ENCODE assay signal across 26 mouse cellular contexts in genomic region chr4:141123065-141123464, GRCm38 (mm10). TPM values are rescaled to one million over a fixed set of nuclear protein-coding genes. Genes with fewer than 3 reads are reported as not detected.
DNase-seq lines count a peak whose midpoint lies in the region; ATAC-seq and TF ChIP-seq lines count a peak whose summit lies in the region.
"Had no signal": no experiment of that assay in that cellular context is flagged by ENCODE, and none has a peak within 500 bp of the region (broad histone marks: within the 10 kb centered on the region; RNA-seq: fewer than 3 reads in every experiment).

No protein-coding gene starts in this region.

- no peak for TF ChIP-seq EP300 in lung, postnatal 0 days (IDR thresholded peaks at IDR 0.05)

- H3K27me3 ChIP-seq in hindbrain, embryonic 13.5 days: no peaks in the 10 kb centered on the region
- H3K27me3 ChIP-seq in hindbrain, embryonic 14.5 days (ENCODE audit: control insufficient read depth, insufficient read depth, low read length): no peaks in the 10 kb centered on the region
- H3K27me3 ChIP-seq in kidney, postnatal 0 days (ENCODE audit: insufficient read depth, low read length): no peaks in the 10 kb centered on the region
- H3K27me3 ChIP-seq in lung, postnatal 0 days (replicated peaks; ENCODE audit: insufficient read depth, low read length): no peaks in the 10 kb centered on the region
- H3K27me3 ChIP-seq: heart, embryonic 15.5 days; neural tube, embryonic 13.5 days had no signal

- H3K4me2 ChIP-seq in hindbrain, embryonic 13.5 days: no peak overlapping the region
- H3K4me2 ChIP-seq in hindbrain, embryonic 14.5 days (replicated peaks): no peak overlapping the region
- no peak overlapping the region for H3K4me2 ChIP-seq in kidney, postnatal 0 days (ENCODE audit: low read length)
- no peak overlapping the region for H3K4me2 ChIP-seq in lung, postnatal 0 days (replicated peaks; ENCODE audit: low read depth, low read length)
- H3K4me2 ChIP-seq: heart, embryonic 15.5 days; neural tube, embryonic 13.5 days had no signal

- H3K4me3 ChIP-seq in hindbrain, embryonic 13.5 days: no peak overlapping the region
- no peak overlapping the region for H3K4me3 ChIP-seq in hindbrain, embryonic 14.5 days (replicated peaks; ENCODE audit: low read length)
- H3K4me3 ChIP-seq in kidney, postnatal 0 days (replicated peaks; ENCODE audit: low read depth, low read length): no peak overlapping the region
- no peak overlapping the region for H3K4me3 ChIP-seq in lung, postnatal 0 days (ENCODE audit: low read depth, low read length)
- H3K4me3 ChIP-seq: embryonic facial prominence, embryonic 10.5 days; heart, embryonic 15.5 days; myocyte; neural tube, embryonic 13.5 days had no signal

- peak overlapping the region; percentile 23; the same call in 1 of the 2 replicates for H3K27ac ChIP-seq in hindbrain, embryonic 13.5 days
- no peak overlapping the region for H3K27ac ChIP-seq in hindbrain, embryonic 14.5 days
- H3K27ac ChIP-seq in kidney, postnatal 0 days: no peak overlapping the region
- H3K27ac ChIP-seq in lung, postnatal 0 days (ENCODE audit: low read length): no peak overlapping the region
- H3K27ac ChIP-seq: embryonic facial prominence, embryonic 10.5 days; heart, embryonic 15.5 days; hindbrain, postnatal 0 days; neural tube, embryonic 13.5 days had no signal

- TF ChIP-seq CTCF in kidney, postnatal 0 days (IDR thresholded peaks at IDR 0.05; ENCODE audit: low read depth): no peak
- TF ChIP-seq CTCF in lung, postnatal 0 days (IDR thresholded peaks at IDR 0.05): no peak

- H3K36me3 ChIP-seq in hindbrain, embryonic 13.5 days: peaks cover 5% of the 10 kb centered on the region
- H3K36me3 ChIP-seq in hindbrain, embryonic 14.5 days (replicated peaks; ENCODE audit: control insufficient read depth, insufficient read depth): peaks cover 5% of the 10 kb centered on the region
- H3K36me3 ChIP-seq in kidney, postnatal 0 days (ENCODE audit: insufficient read depth, low read length): no peaks in the 10 kb centered on the region
- no peaks in the 10 kb centered on the region for H3K36me3 ChIP-seq in lung, postnatal 0 days (ENCODE audit: insufficient read depth, low read length)

- H3K9me3 ChIP-seq in hindbrain, embryonic 13.5 days: no peaks in the 10 kb centered on the region
- no peaks in the 10 kb centered on the region for H3K9me3 ChIP-seq in hindbrain, embryonic 14.5 days (ENCODE audit: control insufficient read depth, low read length)
- H3K9me3 ChIP-seq in kidney, postnatal 0 days (replicated peaks; ENCODE audit: low read length): no peaks in the 10 kb centered on the region
- H3K9me3 ChIP-seq in lung, postnatal 0 days (ENCODE audit: low read length): no peaks in the 10 kb centered on the region
- H3K9me3 ChIP-seq: embryonic facial prominence, embryonic 10.5 days; heart, embryonic 15.5 days had no signal

- H3K4me1 ChIP-seq in hindbrain, embryonic 13.5 days (replicated peaks): peaks cover 50% of the 10 kb centered on the region
- H3K4me1 ChIP-seq in hindbrain, embryonic 14.5 days (replicated peaks; ENCODE audit: control insufficient read depth, insufficient read depth, low read length): no peaks in the 10 kb centered on the region; the same call in 1 of the 2 replicates
- H3K4me1 ChIP-seq in kidney, postnatal 0 days (replicated peaks; ENCODE audit: insufficient read depth, low read length): peaks cover 5% of the 10 kb centered on the region; the same call in 1 of the 2 replicates
- H3K4me1 ChIP-seq in lung, postnatal 0 days (ENCODE audit: insufficient read depth, low read depth, low read length): no peaks in the 10 kb centered on the region

- no peak for DNase-seq in hindbrain, embryonic 14.5 days (ENCODE audit: low spot score)
- peak; percentile 47 for DNase-seq in kidney, postnatal 0 days (ENCODE audit: low spot score)
- DNase-seq in kidney, postnatal 10 days: no peak
- DNase-seq in lung, postnatal 0 days (ENCODE audit: low spot score): peak; percentile 40
- no peak for DNase-seq in lung, postnatal 14 days
- DNase-seq in urinary bladder, postnatal 36 days (ENCODE audit: low spot score in 2 of 2): no peak
- DNase-seq: adrenal gland, adult 2 months; cerebellum, adult 11-12 months; cerebellum, postnatal 10 days; forebrain, postnatal 0 days; gastrocnemius, postnatal 36 days; heart, postnatal 36 days; layer of hippocampus, adult 9-11 months; lung, adult 2 months; midbrain, embryonic 14.5 days; retina, postnatal 1 day; right cerebral cortex, postnatal 25 days; spleen, adult 18-20 months had no signal

- 28% methylated on average over 1 of the region's 1 CpGs for WGBS in hindbrain, embryonic 13.5 days
- WGBS in hindbrain, embryonic 14.5 days: 16% methylated on average over 1 of the region's 1 CpGs
- 14% methylated on average over 1 of the region's 1 CpGs for WGBS in kidney, postnatal 0 days
- WGBS in lung, postnatal 0 days: 9% methylated on average over 1 of the region's 1 CpGs

- H3K9ac ChIP-seq in hindbrain, embryonic 13.5 days: no peak overlapping the region
- H3K9ac ChIP-seq in hindbrain, embryonic 14.5 days: no peak overlapping the region
- no peak overlapping the region for H3K9ac ChIP-seq in kidney, postnatal 0 days (ENCODE audit: low read depth, low read length)
- H3K9ac ChIP-seq in lung, postnatal 0 days (replicated peaks; ENCODE audit: low read depth): no peak overlapping the region
- H3K9ac ChIP-seq: forebrain, postnatal 0 days; heart, embryonic 15.5 days; neural tube, embryonic 13.5 days had no signal

- ATAC-seq in hindbrain, embryonic 13.5 days (ENCODE audit: low FRiP score): no peak
- ATAC-seq in hindbrain, embryonic 14.5 days (ENCODE audit: low FRiP score): no peak
- ATAC-seq in kidney, postnatal 0 days (replicated peaks; ENCODE audit: low FRiP score, low read depth): no peak
- 0 out of 2 replicates have a peak, but pooled peaks have one; percentile 5 for ATAC-seq in lung, postnatal 0 days
- ATAC-seq: forebrain, postnatal 0 days; hindbrain, postnatal 0 days; intestine, embryonic 16.5 days had no signal

RNA-seq across cellular contexts. Expression of gene Szrd1, which starts 16.5 kb away (rescaled TPM):
- 28.9 and 29.3 TPM in 2 replicates for polyA plus RNA-seq in hindbrain, embryonic 13.5 days (2015; fragmentation: Nextera tagmentation; extraction: Ambion mirVana)
- 17.8 and 23.7 TPM in 2 replicates for polyA plus RNA-seq in hindbrain, embryonic 14.5 days (2014; fragmentation: Nextera tagmentation; extraction: Ambion mirVana)
- 38.0 and 40.4 TPM in 2 replicates for polyA plus RNA-seq in kidney, postnatal 0 days (2015; fragmentation: Nextera tagmentation; extraction: Ambion mirVana)
- 29.3 and 33.4 TPM in 2 replicates for polyA plus RNA-seq in lung, postnatal 0 days (2015; fragmentation: Nextera tagmentation; extraction: Ambion mirVana)

RNA-seq across cellular contexts. Expression of gene Fbxo42, which starts 24.6 kb away (rescaled TPM):
- polyA plus RNA-seq in hindbrain, embryonic 13.5 days (2015; fragmentation: Nextera tagmentation; extraction: Ambion mirVana): 21.9 and 22.3 TPM in 2 replicates
- polyA plus RNA-seq in hindbrain, embryonic 14.5 days (2014; fragmentation: Nextera tagmentation; extraction: Ambion mirVana): 26.2 and 27.6 TPM in 2 replicates
- 14.6 and 16.1 TPM in 2 replicates for polyA plus RNA-seq in kidney, postnatal 0 days (2015; fragmentation: Nextera tagmentation; extraction: Ambion mirVana)
- 11.1 and 12.7 TPM in 2 replicates for polyA plus RNA-seq in lung, postnatal 0 days (2015; fragmentation: Nextera tagmentation; extraction: Ambion mirVana)

RNA-seq across cellular contexts. Expression of gene Spata21, which starts 34.9 kb away (rescaled TPM):
- polyA plus RNA-seq in hindbrain, embryonic 13.5 days (2015; fragmentation: Nextera tagmentation; extraction: Ambion mirVana): 0.17 and 0.40 TPM in 2 replicates
- polyA plus RNA-seq in hindbrain, embryonic 14.5 days (2014; fragmentation: Nextera tagmentation; extraction: Ambion mirVana): 0.46 and 0.96 TPM in 2 replicates
- 0.54 and 0.55 TPM in 2 replicates for polyA plus RNA-seq in kidney, postnatal 0 days (2015; fragmentation: Nextera tagmentation; extraction: Ambion mirVana)
- 0.13 and 0.27 TPM in 2 replicates for polyA plus RNA-seq in lung, postnatal 0 days (2015; fragmentation: Nextera tagmentation; extraction: Ambion mirVana)
- polyA plus RNA-seq: adrenal gland, adult 2 months; intestine, embryonic 16.5 days; large intestine, adult 2 months; lung, adult 2 months; midbrain, embryonic 14.5 days; myocyte; neural tube, embryonic 13.5 days had no signal

RNA-seq across cellular contexts. Expression of gene Necap2, which starts 44.9 kb away (rescaled TPM):
- 52.6 and 57.3 TPM in 2 replicates for polyA plus RNA-seq in hindbrain, embryonic 13.5 days (2015; fragmentation: Nextera tagmentation; extraction: Ambion mirVana)
- polyA plus RNA-seq in hindbrain, embryonic 14.5 days (2014; fragmentation: Nextera tagmentation; extraction: Ambion mirVana): 44.2 and 46.9 TPM in 2 replicates
- polyA plus RNA-seq in kidney, postnatal 0 days (2015; fragmentation: Nextera tagmentation; extraction: Ambion mirVana): 87.6 and 93.1 TPM in 2 replicates
- 102 and 110 TPM in 2 replicates for polyA plus RNA-seq in lung, postnatal 0 days (2015; fragmentation: Nextera tagmentation; extraction: Ambion mirVana)

Comparison
In these comparisons a context has a peak if more than half of its experiments do, and no peak if none do; other contexts are left out.
1. DNase-seq: peak in kidney, postnatal 0 days (single experiment) and lung, postnatal 0 days (single experiment); none in hindbrain, embryonic 14.5 days (single experiment), kidney, postnatal 10 days (single experiment), lung, postnatal 14 days (single experiment) and urinary bladder, postnatal 36 days (0 of 2).